Mouse (Mus musculus) heart, embryonic 14.5 days (tissue): ENCODE measurements around the gene Spata45. TPM values are rescaled to one million over a fixed set of nuclear protein-coding genes. Genes with fewer than 3 reads are reported as not detected.

Experiments used
- ATAC-seq: fragments of 200-750 bp; cut with Nextera tagmentation; 2 replicates; pipeline ENCODE4 v1.8.0; 2017; ENCODE audit warnings: low read depth, moderate TSS enrichment; ENCODE audit not compliant: insufficient number of reproducible peaks, insufficient read depth, low FRiP score
- H3K27ac ChIP-seq, 2 experiments: fragments of 200-500 bp in 1 of 2; fragments of 300-500 bp in 1 of 2; sonication (generic) in 1 of 2; replicated peaks in 1 of 2; 2 replicates each; pipeline ENCODE4 v1.5.1; 2012 to 2014; ENCODE audit warnings: low read depth in 2 of 2, low read length in 2 of 2, control low read depth in 1 of 2, mild to moderate bottlenecking in 1 of 2, mixed read lengths in 1 of 2; ENCODE audit not compliant: control insufficient read depth in 1 of 2, insufficient read depth in 1 of 2
- H3K27me3 ChIP-seq: fragments of 300-500 bp; sonication (generic); 2 replicates; pipeline ENCODE4 v1.6.1; 2014; ENCODE audit warnings: mild to moderate bottlenecking, low read length, control low read depth; ENCODE audit not compliant: control insufficient read depth, insufficient read depth
- H3K36me3 ChIP-seq: fragments of 300-500 bp; sonication (generic); 2 replicates; pipeline ENCODE4 v1.6.1; 2014; ENCODE audit warnings: mild to moderate bottlenecking, control low read depth, low read length, mixed read lengths; ENCODE audit not compliant: control insufficient read depth, insufficient read depth
- H3K4me1 ChIP-seq, 2 experiments: fragments of 200-500 bp in 1 of 2; fragments of 300-500 bp in 1 of 2; sonication (generic) in 1 of 2; 2 replicates each; pipeline ENCODE4 v1.6.1; 2012 to 2014; ENCODE audit warnings: low read length in 2 of 2, control low read depth in 1 of 2, mixed read lengths in 1 of 2; ENCODE audit not compliant: control insufficient read depth in 2 of 2, insufficient read depth in 2 of 2
- H3K4me2 ChIP-seq: fragments of 300-500 bp; sonication (generic); 2 replicates; pipeline ENCODE4 v1.6.1; 2014; ENCODE audit warnings: mild to moderate bottlenecking, low read length
- H3K4me3 ChIP-seq, 2 experiments: fragments of 200-500 bp in 1 of 2; fragments of 300-500 bp in 1 of 2; sonication (generic) in 1 of 2; 2 replicates each; pipeline ENCODE4 v1.5.1; 2012 to 2014; ENCODE audit warnings: low read length in 2 of 2, mild to moderate bottlenecking in 2 of 2, control low read depth in 1 of 2, low read depth in 1 of 2, moderate library complexity in 1 of 2; ENCODE audit not compliant: control insufficient read depth in 1 of 2, insufficient read depth in 1 of 2
- H3K9ac ChIP-seq: fragments of 300-500 bp; sonication (generic); 2 replicates; pipeline ENCODE4 v1.6.1; 2014; ENCODE audit warnings: mild to moderate bottlenecking, low read length
- H3K9me3 ChIP-seq: fragments of 300-500 bp; sonication (generic); 2 replicates; pipeline ENCODE4 v1.6.1; 2016; ENCODE audit warnings: low read length, control low read depth; ENCODE audit not compliant: control insufficient read depth
- WGBS: fragments of 180-500 bp; shearing (Covaris S2); extraction: QIAGEN DNeasy Blood & Tissue Kit; methylation state at CpG from one replicate; pipeline ENCODE4 v1.1.7; 2014; 5-methylcytosine and 5-hydroxymethylcytosine counted together
- polyA plus RNA-seq: library from polyadenylated mRNA; unstranded; fragments of >200 nt; fragmentation: Nextera tagmentation; extraction: Ambion mirVana; gene quantifications from 2 replicates; pipeline ENCODE4 v1.2.1, GENCODE M21; 2014

Gene Spata45
- polyA plus RNA-seq, 1 experiment from 2014 or later: not detected

GRCm38 (mm10) chr1:191042106-191042505 is 5.7 kb downstream of the Spata45 start:
- peaks cover 5% of the 10 kb centered on the region; the same call in 1 of the 2 replicates for H3K36me3 ChIP-seq
- no peaks in the 10 kb centered on the region for H3K9me3 ChIP-seq
- no peak overlapping the region for H3K27ac ChIP-seq
- no peaks in the 10 kb centered on the region for H3K4me1 ChIP-seq
- H3K4me2 ChIP-seq: no peak overlapping the region
- 77% methylated on average over 5 of the region's 5 CpGs for WGBS
- no peaks in the 10 kb centered on the region for H3K27me3 ChIP-seq
- no peak overlapping the region for H3K9ac ChIP-seq
- ATAC-seq: no peak
- no peak overlapping the region for H3K4me3 ChIP-seq

- H3K27ac ChIP-seq: no peak overlapping the region
- no peak overlapping the region for H3K4me2 ChIP-seq
- peaks cover 5% of the 10 kb centered on the region; the same call in 1 of the 2 replicates for H3K36me3 ChIP-seq
- no peak overlapping the region for H3K9ac ChIP-seq
- H3K4me1 ChIP-seq: no peaks in the 10 kb centered on the region
- H3K4me3 ChIP-seq: no peak overlapping the region
- no peaks in the 10 kb centered on the region for H3K9me3 ChIP-seq
- no peak for ATAC-seq
- H3K27me3 ChIP-seq: no peaks in the 10 kb centered on the region
- 61% methylated on average over 3 of the region's 3 CpGs for WGBS
Measured at GRCm38 (mm10) chr1:191042688-191043087, 6.2 kb downstream of the Spata45 start.

GRCm38 (mm10) chr1:191045264-191045663 is 8.8 kb downstream of the Spata45 start:
- WGBS: 93% methylated on average over 2 of the region's 2 CpGs
- H3K27ac ChIP-seq: no peak overlapping the region
- ATAC-seq: no peak
- H3K9me3 ChIP-seq: no peaks in the 10 kb centered on the region
- H3K4me2 ChIP-seq: no peak overlapping the region
- H3K9ac ChIP-seq: no peak overlapping the region
- peaks cover 5% of the 10 kb centered on the region; the same call in 1 of the 2 replicates for H3K36me3 ChIP-seq
- no peaks in the 10 kb centered on the region for H3K27me3 ChIP-seq
- H3K4me1 ChIP-seq: no peaks in the 10 kb centered on the region
- H3K4me3 ChIP-seq: no peak overlapping the region

GRCm38 (mm10) chr1:191046231-191046824 is 9.9 kb downstream of the Spata45 start:
- Histone ChIP-seq H3K36me3 (peaks cover 5% of the 10 kb centered on the region; the same call in 1 of the 2 replicates), H3K4me1 (no peaks in the 10 kb centered on the region), H3K4me2 (no peak overlapping the region), H3K4me3 (no peak overlapping the region), H3K27ac (no peak overlapping the region), H3K9ac (no peak overlapping the region), H3K27me3 (no peaks in the 10 kb centered on the region), H3K9me3 (no peaks in the 10 kb centered on the region)
- WGBS: 60% methylated on average over 7 of the region's 7 CpGs
- no peak for ATAC-seq

GRCm38 (mm10) chr1:191053555-191053954 is 17.1 kb downstream of the Spata45 start:
- 65% methylated on average over 3 of the region's 3 CpGs for WGBS
- Histone ChIP-seq H3K9me3 (no peaks in the 10 kb centered on the region), H3K27me3 (no peaks in the 10 kb centered on the region), H3K4me3 (no peak overlapping the region), H3K27ac (no peak overlapping the region), H3K4me1 (no peaks in the 10 kb centered on the region), H3K36me3 (peaks cover 26% of the 10 kb centered on the region), H3K9ac (no peak overlapping the region), H3K4me2 (no peak overlapping the region)
- no peak for ATAC-seq

- Histone ChIP-seq H3K27me3 (no peaks in the 10 kb centered on the region), H3K4me3 (no peak overlapping the region), H3K9me3 (no peaks in the 10 kb centered on the region), H3K4me1 (no peaks in the 10 kb centered on the region), H3K9ac (no peak overlapping the region), H3K27ac (no peak overlapping the region), H3K4me2 (no peak overlapping the region), H3K36me3 (peaks cover 26% of the 10 kb centered on the region)
- 58% methylated on average over 8 of the region's 8 CpGs for WGBS
- no peak for ATAC-seq
Measured at GRCm38 (mm10) chr1:191054870-191055532, 18.6 kb downstream of the Spata45 start.

- no peaks in the 10 kb centered on the region for H3K9me3 ChIP-seq
- no peak overlapping the region for H3K4me3 ChIP-seq
- no peaks in the 10 kb centered on the region for H3K4me1 ChIP-seq
- H3K9ac ChIP-seq: no peak overlapping the region
- H3K36me3 ChIP-seq: peaks cover 26% of the 10 kb centered on the region
- no peak overlapping the region for H3K4me2 ChIP-seq
- WGBS: 52% methylated on average over 2 of the region's 2 CpGs
- no peak for ATAC-seq
- H3K27me3 ChIP-seq: no peaks in the 10 kb centered on the region
- no peak overlapping the region for H3K27ac ChIP-seq
Measured at GRCm38 (mm10) chr1:191055533-191055873, 19.1 kb downstream of the Spata45 start.

- no peak overlapping the region for H3K9ac ChIP-seq
- H3K4me3 ChIP-seq: no peak overlapping the region
- H3K9me3 ChIP-seq: no peaks in the 10 kb centered on the region
- no peak overlapping the region for H3K27ac ChIP-seq
- peaks cover 0 to 3% of the 10 kb centered on the region in 2 experiments; a peak in 1 of 4 replicates for H3K4me1 ChIP-seq
- no peak for ATAC-seq
- H3K36me3 ChIP-seq: peaks cover 26% of the 10 kb centered on the region
- H3K4me2 ChIP-seq: no peak overlapping the region
- WGBS: 60% methylated on average over 3 of the region's 3 CpGs
- no peaks in the 10 kb centered on the region for H3K27me3 ChIP-seq
Measured at GRCm38 (mm10) chr1:191057461-191057860, 21.0 kb downstream of the Spata45 start.
